Mouse (Mus musculus): ENCODE results near the gene Hoxd3. TPM values are rescaled to one million over a fixed set of nuclear protein-coding genes. Genes with fewer than 3 reads are reported as not detected.

The Hoxd3 gene
- polyA plus RNA-seq, 1 experiment from 2014 or later = 29.1 TPM

GRCm38 (mm10) chr2:74696442-74697335 lies 15.0 kb upstream of the Hoxd3 start:
- ATAC-seq (ENCODE audit: low FRiP score) = peak; percentile 8; the same call in 1 of the 2 replicates
- Histone ChIP-seq H3K9ac (replicated peaks) (peak overlapping the region; percentile 63), H3K4me3 (replicated peaks) (peak overlapping the region; percentile 50), H3K36me3 (no peaks in the 10 kb centered on the region), H3K27ac (replicated peaks) (peak overlapping the region; percentile 89), H3K9me3 (replicated peaks) (no peaks in the 10 kb centered on the region), H3K4me2 (peak overlapping the region; percentile 68), H3K27me3 (replicated peaks) (peaks cover 49% of the 10 kb centered on the region), H3K4me1 (peaks cover 52% of the 10 kb centered on the region)
- 3% methylated on average over 34 of the region's 34 CpGs for WGBS

- H3K4me3 ChIP-seq (replicated peaks) = peak within 1 kb of the TSS; percentile 50
- no peaks in the 10 kb centered on the region for H3K9me3 ChIP-seq (replicated peaks)
- WGBS = under 1% methylated on average over 43 of the region's 43 CpGs
- ATAC-seq (ENCODE audit: low FRiP score) = peak; percentile 76
- peak within 1 kb of the TSS; percentile 68 for H3K4me2 ChIP-seq
- peaks cover 45% of the 10 kb centered on the region for H3K4me1 ChIP-seq
- H3K9ac ChIP-seq (replicated peaks) = peak within 1 kb of the TSS; percentile 63
- H3K27me3 ChIP-seq (replicated peaks) = peaks cover 39% of the 10 kb centered on the region
- no peaks in the 10 kb centered on the region for H3K36me3 ChIP-seq
- H3K27ac ChIP-seq (replicated peaks) = peak within 1 kb of the TSS; percentile 89
Measured at GRCm38 (mm10) chr2:74697567-74698121, 14.1 kb upstream of the Hoxd3 start, which contains the start of gene Hoxd9. Gene Hoxd9 (plus strand): TSS chr2:74697727.

- Histone ChIP-seq H3K27me3 (replicated peaks) (peaks cover 33% of the 10 kb centered on the region), H3K9me3 (replicated peaks) (no peaks in the 10 kb centered on the region), H3K4me1 (peaks cover 42% of the 10 kb centered on the region), H3K27ac (replicated peaks) (peak overlapping the region; percentile 89), H3K36me3 (no peaks in the 10 kb centered on the region), H3K4me3 (replicated peaks) (peak overlapping the region; percentile 50), H3K9ac (replicated peaks) (peak overlapping the region; percentile 63), H3K4me2 (peak overlapping the region; percentile 68)
- ATAC-seq (ENCODE audit: low FRiP score) = peak; percentile 34; the same call in 1 of the 2 replicates
- under 1% methylated on average over 79 of the region's 86 CpGs for WGBS
Measured at GRCm38 (mm10) chr2:74698201-74699052, 13.3 kb upstream of the Hoxd3 start.

GRCm38 (mm10) chr2:74699053-74699430 lies 12.7 kb upstream of the Hoxd3 start:
- peak overlapping the region; percentile 68 for H3K4me2 ChIP-seq
- peaks cover 48% of the 10 kb centered on the region for H3K4me1 ChIP-seq
- H3K9me3 ChIP-seq (replicated peaks) = no peaks in the 10 kb centered on the region
- peaks cover 30% of the 10 kb centered on the region for H3K27me3 ChIP-seq (replicated peaks)
- 2% methylated on average over 17 of the region's 17 CpGs for WGBS
- 0 out of 2 replicates have a peak, but pooled peaks have one; percentile 5 for ATAC-seq (ENCODE audit: low FRiP score)
- peak overlapping the region; percentile 50 for H3K4me3 ChIP-seq (replicated peaks)
- H3K27ac ChIP-seq (replicated peaks) = peak overlapping the region; percentile 89
- H3K9ac ChIP-seq (replicated peaks) = peak overlapping the region; percentile 63
- no peaks in the 10 kb centered on the region for H3K36me3 ChIP-seq

- H3K27me3 ChIP-seq (replicated peaks) = peaks cover 25% of the 10 kb centered on the region
- 6% methylated on average over 23 of the region's 23 CpGs for WGBS
- ATAC-seq (ENCODE audit: low FRiP score) = no peak
- H3K4me2 ChIP-seq = peak overlapping the region; percentile 68
- peaks cover 51% of the 10 kb centered on the region for H3K4me1 ChIP-seq
- H3K36me3 ChIP-seq = no peaks in the 10 kb centered on the region
- peak overlapping the region; percentile 63 for H3K9ac ChIP-seq (replicated peaks)
- peak overlapping the region; percentile 50 for H3K4me3 ChIP-seq (replicated peaks)
- peak overlapping the region; percentile 89 for H3K27ac ChIP-seq (replicated peaks)
- no peaks in the 10 kb centered on the region for H3K9me3 ChIP-seq (replicated peaks)
Measured at GRCm38 (mm10) chr2:74699664-74700545, 11.8 kb upstream of the Hoxd3 start.

- H3K9me3 ChIP-seq (replicated peaks) = no peaks in the 10 kb centered on the region
- H3K4me1 ChIP-seq = peaks cover 45% of the 10 kb centered on the region
- no peaks in the 10 kb centered on the region for H3K36me3 ChIP-seq
- H3K4me2 ChIP-seq = peak overlapping the region; percentile 68
- H3K4me3 ChIP-seq (replicated peaks) = peak overlapping the region; percentile 50
- H3K27me3 ChIP-seq (replicated peaks) = peaks cover 18% of the 10 kb centered on the region
- peak overlapping the region; percentile 89 for H3K27ac ChIP-seq (replicated peaks)
- 11% methylated on average over 22 of the region's 22 CpGs for WGBS
- peak overlapping the region; percentile 63 for H3K9ac ChIP-seq (replicated peaks)
- ATAC-seq (ENCODE audit: low FRiP score) = no peak
Measured at GRCm38 (mm10) chr2:74700546-74701112, 11.1 kb upstream of the Hoxd3 start.

GRCm38 (mm10) chr2:74701949-74702819 lies 9.5 kb upstream of the Hoxd3 start:
- Histone ChIP-seq H3K9me3 (replicated peaks) (no peaks in the 10 kb centered on the region), H3K4me1 (peaks cover 36% of the 10 kb centered on the region), H3K27ac (replicated peaks) (peak overlapping the region; percentile 43; the same call in 1 of the 2 replicates), H3K27me3 (replicated peaks) (0 out of 2 replicates have a peak, but pooled peaks cover 11% of the 10 kb centered on the region), H3K4me2 (peak overlapping the region; percentile 39), H3K36me3 (no peaks in the 10 kb centered on the region), H3K4me3 (replicated peaks) (no peak overlapping the region), H3K9ac (replicated peaks) (no peak overlapping the region)
- 10% methylated on average over 17 of the region's 17 CpGs for WGBS
- ATAC-seq (ENCODE audit: low FRiP score) = no peak

- Histone ChIP-seq H3K27me3 (replicated peaks) (0 out of 2 replicates have a peak, but pooled peaks cover 11% of the 10 kb centered on the region), H3K36me3 (no peaks in the 10 kb centered on the region), H3K9ac (replicated peaks) (no peak overlapping the region), H3K4me1 (peaks cover 37% of the 10 kb centered on the region), H3K9me3 (replicated peaks) (no peaks in the 10 kb centered on the region), H3K4me2 (peak overlapping the region; percentile 60; the same call in 1 of the 2 replicates), H3K27ac (replicated peaks) (no peak overlapping the region), H3K4me3 (replicated peaks) (no peak overlapping the region)
- ATAC-seq (ENCODE audit: low FRiP score) = no peak
- 36% methylated on average over 6 of the region's 6 CpGs for WGBS
Measured at GRCm38 (mm10) chr2:74702820-74703219, 8.9 kb upstream of the Hoxd3 start.

- H3K27ac ChIP-seq (replicated peaks) = peak overlapping the region; percentile 99
- WGBS = 19% methylated on average over 10 of the region's 10 CpGs
- 0 out of 2 replicates have a peak, but pooled peaks cover 11% of the 10 kb centered on the region for H3K27me3 ChIP-seq (replicated peaks)
- H3K4me2 ChIP-seq = peak overlapping the region; percentile 60
- ATAC-seq (ENCODE audit: low FRiP score) = no peak
- H3K9me3 ChIP-seq (replicated peaks) = no peaks in the 10 kb centered on the region
- H3K4me1 ChIP-seq = peaks cover 40% of the 10 kb centered on the region
- peak overlapping the region; percentile 91 for H3K9ac ChIP-seq (replicated peaks)
- H3K36me3 ChIP-seq = no peaks in the 10 kb centered on the region
- peak overlapping the region; percentile 70 for H3K4me3 ChIP-seq (replicated peaks)
Measured at GRCm38 (mm10) chr2:74703317-74703716, 8.4 kb upstream of the Hoxd3 start.

Measured in neural tube, embryonic 15.5 days (tissue).